Mouse (Mus musculus): ENCODE measurements at regions not wholly inside any gene's neighbourhood (a gene's known extent, or its start where the extent isn't known, plus 50 kb on each side); places are given as distances from the start of the nearest gene placed in this dataset.

DNA sequence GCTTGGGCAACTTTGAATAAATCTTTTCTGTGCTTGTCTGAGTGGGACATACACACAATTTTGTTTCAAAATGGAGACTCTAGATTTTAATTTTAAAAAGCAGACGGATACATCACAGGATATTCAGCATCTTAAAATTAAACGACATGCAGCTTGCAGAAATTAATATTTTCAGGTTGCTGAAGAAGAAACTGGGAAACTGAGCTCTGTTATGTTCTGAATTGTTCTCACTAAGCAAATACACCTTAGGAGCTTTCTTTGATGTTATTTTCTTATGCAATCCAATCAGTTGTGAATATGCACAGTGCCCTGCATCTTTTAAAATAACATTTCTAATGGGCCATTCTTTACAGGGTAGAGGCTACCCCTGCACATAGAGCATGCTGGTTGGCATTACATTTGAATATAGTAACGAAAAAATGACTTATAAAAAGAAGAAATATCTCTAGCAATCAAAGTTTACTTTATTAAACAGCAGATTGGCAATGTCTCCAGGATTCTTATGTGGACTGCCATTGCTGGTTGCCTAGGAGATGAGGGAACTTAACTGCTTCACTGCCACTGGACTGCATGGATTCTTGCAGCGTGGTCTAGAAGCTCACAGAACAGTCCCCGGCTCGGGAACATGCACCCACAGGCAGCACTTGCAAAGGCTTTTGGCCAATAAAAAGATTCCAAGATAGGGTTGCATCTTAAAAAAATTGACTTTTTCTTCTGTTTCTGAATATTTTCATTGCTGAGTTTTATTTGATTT is 279.7 kb downstream of the Sox11 start:
- no peak for DNase-seq (ENCODE audit: low spot score in 2 of 2)

DNA sequence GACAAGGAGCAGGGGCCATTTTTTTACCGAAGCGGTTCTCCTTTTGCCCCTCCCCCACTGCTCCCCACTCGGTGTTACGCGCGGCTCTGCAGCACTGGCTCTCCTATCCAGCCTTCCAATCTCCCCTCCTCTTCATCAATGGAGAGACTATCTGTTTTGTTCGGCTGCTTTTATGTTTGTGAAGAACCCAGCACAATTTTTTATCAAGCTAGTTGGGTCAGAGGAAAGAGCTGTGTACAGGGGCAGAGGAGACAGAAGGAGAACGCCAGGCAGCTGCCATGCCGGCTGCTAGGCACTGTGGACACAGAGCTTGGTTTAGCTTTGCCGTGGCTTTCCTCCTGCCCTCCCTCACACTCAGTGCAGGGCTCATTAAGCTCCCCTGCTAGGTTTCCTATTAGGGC is 280.3 kb downstream of the Sox11 start:
- DNase-seq (ENCODE audit: low spot score in 2 of 2), result peak; percentile 52 to 63

DNA sequence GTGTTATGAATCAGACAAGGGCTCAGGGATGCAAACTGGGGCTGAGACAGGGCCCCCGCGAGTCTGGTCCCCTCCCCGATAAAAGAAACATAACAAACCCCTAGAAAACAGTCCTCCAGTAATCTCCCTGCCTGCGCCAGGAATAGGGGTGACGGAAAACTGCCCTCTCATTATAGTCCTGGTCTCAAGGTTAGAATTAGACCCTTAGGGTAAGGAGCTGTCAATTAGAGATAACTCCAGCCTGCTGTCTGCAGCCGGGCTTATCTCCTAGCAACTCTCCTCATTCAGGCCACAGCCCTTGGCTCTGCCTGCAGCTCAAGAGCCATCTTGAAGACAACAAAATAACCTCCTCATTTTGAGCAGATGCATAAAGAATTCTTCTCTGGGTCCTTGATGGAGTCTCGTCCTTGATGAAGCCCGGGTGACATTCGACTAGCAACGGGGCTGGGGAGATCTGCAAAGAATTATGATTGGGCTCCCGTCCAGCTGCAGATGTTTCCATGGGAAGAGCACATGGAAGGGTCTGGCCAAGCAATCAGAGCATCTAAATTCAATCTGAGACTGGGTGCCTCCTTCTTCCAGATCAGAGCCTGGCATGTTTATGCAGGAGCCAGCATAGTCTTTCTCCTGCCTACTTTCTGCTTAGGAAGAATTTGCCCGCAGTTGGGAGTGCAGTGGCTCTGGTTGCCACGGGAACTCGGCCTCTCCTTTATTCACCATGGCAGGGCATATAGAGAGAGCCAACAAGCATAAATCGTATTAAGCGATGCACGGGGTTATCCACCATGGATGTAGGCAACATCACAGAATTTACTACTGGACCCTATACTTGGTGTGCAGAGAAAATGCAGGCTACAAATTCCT is 281.2 kb downstream of the Sox11 start:
- DNase-seq (ENCODE audit: low spot score in 2 of 2), result peak; percentile 39 to 46

DNA sequence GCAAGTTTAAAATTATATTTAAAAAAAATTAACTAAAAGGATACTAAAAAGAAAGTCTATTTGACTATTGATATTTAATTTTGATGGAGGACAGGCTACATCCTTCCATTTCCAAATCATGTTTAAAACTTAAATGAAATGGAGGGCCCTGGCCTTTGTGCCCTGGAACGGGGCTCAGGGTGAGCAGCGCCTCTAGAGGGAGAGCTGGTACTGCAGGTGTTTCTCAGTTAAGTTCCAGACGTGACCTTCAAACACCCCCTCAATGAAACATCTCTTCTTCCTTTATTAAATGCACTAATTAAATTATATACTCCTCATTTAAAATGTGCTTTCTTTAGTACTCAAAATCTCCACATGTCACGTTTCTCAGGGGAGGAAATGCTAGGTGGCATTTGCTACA is 282.5 kb downstream of the Sox11 start:
- peak in 1 of 2 experiments; percentile 39 for DNase-seq (ENCODE audit: low spot score in 2 of 2)

DNA sequence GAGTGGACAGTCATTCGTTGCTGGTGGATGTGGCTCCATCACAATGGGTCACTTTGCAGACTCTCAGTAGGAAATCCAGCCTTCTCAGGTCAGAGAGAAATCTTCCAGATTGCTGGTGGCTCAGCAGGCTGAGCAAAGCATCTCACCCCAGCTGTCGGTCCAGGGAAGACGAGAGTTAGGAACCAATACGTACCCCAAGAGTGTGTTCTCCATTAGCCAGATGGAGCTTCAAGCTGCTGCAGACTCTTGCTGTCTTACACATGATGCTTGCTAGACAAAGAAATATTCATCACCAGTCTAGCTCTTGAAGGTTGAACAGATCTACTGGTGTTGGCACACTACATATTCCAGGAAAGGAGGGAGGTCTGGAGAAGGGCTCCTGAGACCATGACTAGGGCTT is 288.0 kb downstream of the Sox11 start:
- DNase-seq (ENCODE audit: low spot score in 2 of 2), result no peak

DNA sequence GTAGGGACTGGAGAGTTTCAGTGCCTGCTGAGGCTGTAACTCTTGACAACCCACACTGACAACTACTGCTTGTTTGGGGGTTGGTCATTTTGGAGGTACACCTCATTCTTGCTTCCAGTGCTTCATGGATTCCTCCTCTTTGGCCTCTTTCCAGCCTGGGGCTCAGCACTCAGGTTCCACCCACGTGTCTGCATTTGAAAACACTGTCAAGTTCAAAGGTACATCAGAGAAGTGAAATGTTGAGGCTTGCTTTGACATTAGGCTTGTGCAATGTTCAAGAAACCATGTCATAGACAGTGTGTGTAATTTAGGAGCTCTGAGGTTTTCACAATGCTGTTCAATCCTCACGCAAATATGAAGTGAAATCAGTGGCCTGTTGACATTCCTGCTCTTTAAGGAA is 304.5 kb downstream of the Sox11 start:
- no peak for DNase-seq (ENCODE audit: low spot score in 2 of 2)

DNA sequence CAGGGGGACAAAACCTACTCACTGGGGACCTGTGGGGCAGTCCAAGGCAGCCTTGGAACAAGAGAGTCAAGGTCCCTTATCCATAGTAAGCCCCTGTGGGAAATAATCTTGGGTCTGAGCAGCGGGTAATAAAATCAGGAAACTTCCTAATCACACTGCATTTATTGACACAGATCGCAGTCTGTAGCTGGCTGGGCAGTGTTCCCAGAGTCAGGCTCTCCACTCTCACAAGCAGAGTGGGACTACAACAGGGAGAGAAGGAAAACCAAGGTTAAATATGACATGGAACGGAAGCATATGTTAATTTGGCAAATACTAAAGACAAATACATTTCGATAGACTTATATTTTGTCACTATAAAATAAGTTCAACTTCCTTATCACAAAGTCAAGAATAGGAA is 322.6 kb downstream of the Sox11 start:
- peak in 1 of 2 experiments; percentile 31 for DNase-seq (ENCODE audit: low spot score in 2 of 2)

DNA sequence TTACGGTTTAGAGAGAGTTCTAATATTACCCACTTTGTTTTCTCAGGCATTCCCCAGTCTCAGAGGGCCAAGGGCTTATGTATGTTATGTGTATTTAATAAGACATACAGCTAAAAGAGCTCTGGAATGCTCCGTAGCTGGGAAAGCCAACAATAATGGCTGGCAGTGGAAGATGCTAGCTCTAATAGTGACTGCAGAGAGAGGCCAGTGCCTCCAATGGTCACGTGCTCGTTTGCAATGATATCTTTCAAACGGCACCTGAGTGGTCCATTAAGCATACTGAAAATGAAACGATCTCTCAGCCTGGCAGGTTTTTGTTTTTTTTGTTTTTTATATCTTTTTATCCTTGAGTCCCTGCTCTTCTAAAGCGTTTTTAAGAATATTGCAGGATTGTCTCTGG is 324.0 kb downstream of the Sox11 start:
- DNase-seq (ENCODE audit: low spot score in 2 of 2), result no peak

DNA sequence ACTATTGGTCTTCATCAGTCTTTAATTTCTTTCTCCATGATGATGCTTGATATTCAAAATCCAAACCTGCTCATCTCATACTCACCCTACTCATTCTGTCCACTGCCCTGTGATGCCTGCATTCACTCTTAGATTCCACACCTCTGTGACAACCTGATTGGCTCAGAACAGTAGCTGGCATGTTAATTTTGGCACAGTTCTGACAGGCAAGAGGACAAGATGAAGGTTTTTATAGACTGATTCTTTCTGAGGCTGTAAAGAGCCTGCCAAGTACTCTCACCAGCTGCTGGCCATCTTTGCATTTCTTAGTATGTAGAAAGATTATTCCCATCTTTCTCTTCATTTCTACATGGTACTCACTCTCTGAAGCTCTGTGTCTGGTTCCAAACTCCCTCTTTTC is 343.1 kb downstream of the Sox11 start:
- no peak for DNase-seq (ENCODE audit: low spot score in 2 of 2)

DNA sequence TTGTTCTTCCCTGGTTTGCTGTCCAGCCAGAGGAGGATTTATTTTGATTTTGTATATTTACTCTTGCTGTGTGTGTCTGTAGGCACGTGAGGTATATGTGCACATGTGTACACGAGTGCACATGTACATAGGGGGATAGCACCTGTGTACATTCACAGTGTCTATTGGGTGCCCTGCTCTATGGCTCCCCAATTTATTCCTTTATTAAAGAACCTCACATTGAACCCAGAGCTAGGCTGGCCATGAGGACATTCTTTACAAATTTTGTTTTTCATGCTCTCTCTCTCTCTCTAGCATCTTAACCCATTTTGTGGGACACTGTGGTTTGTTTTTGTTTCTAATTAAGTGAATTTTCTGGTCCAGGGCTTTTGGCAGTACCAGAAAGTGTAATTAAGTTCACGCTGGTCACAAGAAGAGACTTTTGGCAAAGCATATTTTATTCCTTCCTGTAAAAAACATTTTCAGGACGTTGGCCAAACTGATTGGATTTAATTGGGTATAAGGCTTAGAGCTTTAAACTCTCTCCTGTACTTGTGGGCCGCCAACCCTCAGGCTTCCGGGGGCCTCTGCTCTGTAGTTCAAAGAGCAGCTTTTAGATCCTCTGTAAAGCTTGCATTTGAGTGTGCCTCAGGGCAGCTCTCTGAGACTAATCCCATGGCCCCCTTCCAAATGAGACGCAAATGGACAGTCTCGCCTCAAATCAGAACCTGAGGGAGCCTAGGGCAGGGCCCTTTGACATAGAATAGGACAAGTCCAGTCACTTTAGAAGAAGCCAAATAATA is 365.9 kb downstream of the Sox11 start:
- DNase-seq (ENCODE audit: low spot score in 2 of 2), result peak in 1 of 2 experiments; percentile 27

DNA sequence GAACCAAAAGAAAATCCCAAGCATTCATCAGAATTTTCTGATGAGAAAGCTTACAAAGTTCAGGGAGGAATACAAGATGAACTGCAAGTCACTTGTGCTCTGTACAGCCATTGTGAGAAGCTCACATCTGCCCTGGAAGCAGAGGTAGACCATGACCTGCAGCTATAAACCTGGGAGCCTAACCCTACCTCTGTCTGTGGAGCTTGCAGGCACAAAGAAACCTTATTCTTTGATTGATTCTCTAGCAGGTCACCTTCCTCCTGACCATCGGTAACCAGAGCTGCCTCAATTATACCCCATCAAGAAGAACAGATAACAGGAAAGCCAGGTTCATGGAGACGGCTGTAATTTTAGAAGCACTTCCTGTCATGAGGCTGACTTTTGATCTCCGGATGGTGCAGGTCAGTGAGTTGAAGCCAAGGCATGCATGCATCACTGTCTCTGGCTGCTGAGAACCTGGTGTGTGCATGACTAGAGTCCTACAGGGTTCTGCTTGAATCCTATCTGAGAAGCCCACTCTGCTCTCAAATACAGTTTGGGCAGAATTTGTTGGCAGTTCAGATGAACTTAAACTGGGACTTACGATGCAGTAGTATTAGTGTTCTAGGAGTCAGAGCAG is 369.8 kb downstream of the Sox11 start:
- no peak for DNase-seq (ENCODE audit: low spot score in 2 of 2)

DNA sequence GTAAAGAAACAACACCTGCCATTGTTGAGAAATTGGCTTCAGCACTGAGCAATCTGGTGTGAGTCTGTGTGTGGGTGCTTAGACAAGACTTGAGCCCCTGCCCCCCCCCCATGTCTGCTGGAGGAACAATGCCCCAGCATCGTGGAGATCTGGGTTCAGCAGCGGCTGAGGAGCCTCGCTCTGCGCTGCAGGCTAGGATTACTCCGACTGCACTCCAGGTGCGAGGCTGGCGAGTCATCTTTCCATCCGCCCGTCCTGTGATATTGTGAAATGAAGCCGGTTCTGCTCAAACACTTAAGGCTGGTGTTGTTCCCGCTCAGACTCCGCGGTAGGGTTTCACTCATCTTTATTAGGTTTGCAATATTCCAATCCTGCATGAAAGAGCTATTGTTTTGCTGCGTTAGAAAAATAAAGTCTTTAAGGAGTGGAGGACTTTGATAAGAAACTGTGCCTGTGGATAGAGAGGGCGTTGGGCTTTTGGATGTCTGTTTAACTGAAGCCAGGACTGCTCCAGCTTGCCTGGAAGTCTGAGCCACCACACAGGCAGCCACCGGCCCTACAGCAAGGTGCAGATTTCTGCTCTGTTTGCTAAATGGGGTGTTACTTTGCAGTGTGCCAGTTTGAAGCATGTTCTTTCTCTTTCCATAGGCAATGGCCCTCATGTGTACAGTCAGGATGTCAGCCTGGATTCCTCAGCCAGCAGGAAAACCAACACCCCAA is 375.2 kb downstream of the Sox11 start:
- no peak for DNase-seq (ENCODE audit: low spot score in 2 of 2)

DNA sequence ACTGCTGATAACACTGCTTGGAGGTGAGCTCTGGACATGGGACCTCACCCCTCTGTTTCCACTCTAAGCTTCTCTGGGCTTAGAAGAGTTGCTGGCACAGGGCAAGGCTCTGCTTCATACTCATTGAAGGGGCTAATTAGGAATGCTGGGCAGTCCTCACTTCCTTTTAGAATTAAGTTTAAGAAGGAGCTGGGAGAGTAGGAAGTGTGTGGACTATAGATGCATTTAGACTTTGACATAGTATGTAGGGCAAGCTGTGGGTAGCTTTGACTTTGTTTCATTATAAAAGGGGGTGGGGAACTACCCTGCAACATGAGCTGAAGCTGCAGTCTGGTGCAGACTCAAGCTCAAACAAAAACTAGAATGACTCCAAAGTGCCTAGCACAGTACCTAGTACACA is 378.5 kb downstream of the Sox11 start:
- DNase-seq (ENCODE audit: low spot score in 2 of 2), result no peak

DNA sequence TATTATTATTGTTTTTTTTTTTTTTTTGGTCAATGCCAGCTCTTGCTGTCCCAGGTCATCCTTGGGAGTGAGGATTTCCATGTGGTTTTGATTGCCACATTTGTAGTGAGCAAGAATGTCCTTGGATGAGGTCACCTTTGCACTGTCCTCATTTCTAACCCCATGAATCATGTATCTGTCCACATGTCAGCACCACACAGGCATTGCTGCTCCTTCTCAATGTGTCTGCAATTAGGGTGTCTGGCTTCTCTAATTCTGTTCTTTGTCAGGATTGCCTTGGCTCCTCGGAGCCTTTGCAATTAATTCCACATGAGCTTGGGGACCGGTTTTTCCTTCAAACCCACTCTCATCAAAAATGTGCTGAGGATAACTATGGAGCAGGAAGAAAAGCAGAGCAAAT is 402.5 kb downstream of the Sox11 start:
- no peak for DNase-seq (ENCODE audit: low spot score in 2 of 2)

DNA sequence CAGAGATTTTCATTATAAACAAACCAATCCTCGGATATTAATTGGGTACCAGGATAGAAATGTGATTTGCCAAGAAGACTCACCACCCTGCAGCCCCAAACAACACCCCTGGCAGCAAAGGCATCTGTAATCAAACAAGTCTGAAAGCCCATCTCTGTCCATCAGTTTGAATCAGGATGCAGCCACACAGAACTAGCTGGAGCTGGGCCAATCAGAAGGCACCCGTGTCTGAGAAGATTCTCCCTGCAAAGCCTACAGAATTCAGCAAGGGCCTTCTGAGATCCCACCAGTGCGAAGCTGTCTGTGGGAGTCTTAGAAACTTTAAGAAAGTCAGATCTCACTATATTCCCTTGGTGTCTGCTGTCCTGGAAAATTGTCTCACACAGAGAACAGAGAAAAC is 404.5 kb downstream of the Sox11 start:
- no peak for DNase-seq (ENCODE audit: low spot score in 2 of 2)

DNA sequence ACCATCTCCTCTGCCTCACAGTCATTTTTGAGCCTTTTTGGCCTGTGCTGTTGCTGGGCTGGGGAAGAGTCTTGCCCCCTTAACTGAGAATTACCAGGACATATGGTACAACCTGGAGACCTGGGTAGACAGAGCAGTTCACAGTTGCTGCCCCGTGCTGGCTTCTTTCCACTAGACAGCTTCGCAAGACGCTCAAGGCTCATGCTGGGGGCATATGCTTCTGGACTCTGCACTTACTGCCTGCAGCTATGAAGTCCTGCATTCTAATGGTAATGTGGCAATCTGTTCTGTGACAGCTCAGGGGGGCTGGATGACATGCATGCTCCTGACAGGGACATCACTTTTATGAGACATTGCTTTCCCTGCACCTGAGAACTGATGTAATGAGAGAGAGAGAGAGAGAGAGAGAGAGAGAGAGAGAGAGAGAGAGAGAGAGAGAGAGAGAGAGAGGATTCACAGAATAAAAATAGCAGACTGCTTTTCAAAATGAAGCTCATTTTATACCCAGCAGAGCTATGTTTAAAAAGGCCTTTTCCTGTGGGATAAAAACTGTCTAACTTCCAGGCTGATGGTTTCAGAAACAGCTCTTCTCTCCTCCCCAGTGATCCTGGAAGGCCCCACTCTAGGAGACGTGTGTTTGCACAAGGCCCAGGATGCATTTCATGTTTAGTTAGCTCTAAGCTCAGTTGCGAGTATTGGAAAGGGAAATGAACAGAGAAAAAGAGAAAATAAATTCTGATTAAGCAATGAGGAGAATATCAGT is 405.5 kb downstream of the Sox11 start:
- DNase-seq (ENCODE audit: low spot score in 2 of 2), result peak in 1 of 2 experiments; percentile 4

DNA sequence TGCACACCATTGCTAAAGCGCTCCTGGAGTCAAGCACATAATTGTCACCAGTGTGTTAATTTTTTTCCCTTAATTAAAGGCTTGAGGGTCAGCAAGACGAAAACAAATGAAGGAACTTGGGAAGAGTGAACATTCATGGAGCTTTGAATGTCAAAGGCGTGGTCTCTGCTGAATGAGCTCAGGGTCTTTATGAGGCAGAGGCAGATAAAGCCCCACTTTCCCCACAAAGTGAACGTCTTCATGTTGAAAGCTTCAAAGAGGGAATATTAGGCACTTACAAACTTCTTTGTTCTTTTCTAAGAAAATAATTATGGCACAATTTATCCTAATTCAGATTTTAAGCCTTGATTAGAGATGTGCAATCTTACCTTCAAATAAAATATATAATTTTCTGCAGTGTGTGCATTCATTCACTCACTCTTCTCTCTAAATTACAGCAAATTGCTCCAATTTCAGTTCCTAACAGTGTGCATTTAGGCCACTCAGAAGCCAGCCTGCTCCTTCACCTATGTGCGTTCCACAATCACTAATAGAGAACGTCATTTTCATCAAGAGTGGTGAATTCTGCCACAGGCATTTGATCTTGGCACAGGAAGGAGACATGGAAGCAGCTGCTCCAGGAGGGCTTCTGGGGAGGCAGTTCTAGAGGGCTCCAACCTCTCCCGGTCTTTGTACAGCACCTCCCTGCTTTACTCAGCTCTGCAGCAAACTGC is 412.1 kb downstream of the Sox11 start:
- DNase-seq (ENCODE audit: low spot score in 2 of 2), result no peak

DNA sequence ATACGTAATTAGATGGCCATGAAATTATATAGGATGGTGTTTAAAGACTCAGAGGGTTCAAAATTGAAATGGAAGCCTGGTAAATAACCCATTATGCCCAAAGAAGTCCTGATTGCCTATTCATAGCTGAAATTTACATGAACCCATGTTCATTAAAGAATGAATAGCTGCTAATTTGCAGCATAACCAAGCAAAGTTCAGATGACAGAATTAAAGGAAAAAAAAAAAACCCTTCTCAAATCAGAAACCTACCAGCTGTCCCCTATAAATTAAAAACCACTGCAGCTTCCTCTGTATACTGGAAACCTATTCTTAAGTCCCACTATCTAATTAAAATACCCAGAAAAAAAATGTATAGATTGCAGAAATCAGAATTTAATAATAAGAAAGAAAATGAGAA is 436.2 kb downstream of the Sox11 start:
- no peak for DNase-seq (ENCODE audit: low spot score in 2 of 2)

DNA sequence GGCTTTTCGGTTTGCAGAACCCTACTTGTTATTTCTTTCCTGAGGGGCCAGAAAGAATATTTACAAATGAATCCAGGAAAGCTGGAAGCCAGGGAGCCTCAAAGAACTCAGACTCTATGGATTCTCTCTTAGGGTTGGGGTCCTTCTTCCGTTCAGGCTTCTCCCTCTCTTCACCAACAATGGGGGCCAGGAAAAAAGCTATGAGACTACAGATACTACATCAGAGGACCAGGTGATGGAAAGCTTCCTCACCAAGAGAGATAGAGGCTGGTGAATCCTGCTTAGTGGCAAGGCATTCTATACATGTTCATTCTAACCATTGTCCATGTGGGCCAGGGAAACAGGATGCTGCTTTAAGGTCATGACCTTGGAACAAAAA is 434.9 kb downstream of the Cmpk2 start:
- no peak for DNase-seq (ENCODE audit: low spot score in 2 of 2)
